Mouse (Mus musculus): ENCODE measurements around the gene Cmss1.

Cmss1 gene

GRCm38 (mm10) chr16:57378631-57379330 lies 227.9 kb downstream of the Cmss1 start:
- no peak for DNase-seq

- no peak for DNase-seq
These were observed 231.3 kb downstream of the Cmss1 start for GRCm38 (mm10) chr16:57375248-57375837.

DNA sequence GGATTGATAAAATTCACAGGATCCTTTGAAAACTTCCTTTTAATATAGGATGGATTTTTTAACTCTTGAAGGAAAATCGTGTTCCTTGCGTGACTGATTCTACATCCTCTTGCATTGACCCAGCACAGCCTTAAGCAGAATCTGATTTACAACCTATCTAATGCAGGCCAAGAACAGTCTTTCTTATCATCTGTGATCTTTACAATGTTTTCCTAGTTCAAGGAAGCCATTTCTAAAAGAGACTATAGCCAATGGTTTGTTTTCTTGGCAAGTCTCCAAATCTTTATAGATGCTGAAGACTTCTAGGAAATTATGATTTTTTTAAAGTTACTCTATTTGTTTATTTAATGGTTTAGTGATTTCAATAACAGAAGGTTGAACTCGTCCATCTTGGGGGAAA lies 234.5 kb downstream of the Cmss1 start:
- no peak for DNase-seq

- no peak for DNase-seq
These were observed 236.7 kb downstream of the Cmss1 start for GRCm38 (mm10) chr16:57369846-57370496.

- DNase-seq = no peak
These were observed 239.5 kb downstream of the Cmss1 start for GRCm38 (mm10) chr16:57366941-57367694.

- DNase-seq = no peak
These were observed 240.5 kb downstream of the Cmss1 start for GRCm38 (mm10) chr16:57366141-57366540.

DNA sequence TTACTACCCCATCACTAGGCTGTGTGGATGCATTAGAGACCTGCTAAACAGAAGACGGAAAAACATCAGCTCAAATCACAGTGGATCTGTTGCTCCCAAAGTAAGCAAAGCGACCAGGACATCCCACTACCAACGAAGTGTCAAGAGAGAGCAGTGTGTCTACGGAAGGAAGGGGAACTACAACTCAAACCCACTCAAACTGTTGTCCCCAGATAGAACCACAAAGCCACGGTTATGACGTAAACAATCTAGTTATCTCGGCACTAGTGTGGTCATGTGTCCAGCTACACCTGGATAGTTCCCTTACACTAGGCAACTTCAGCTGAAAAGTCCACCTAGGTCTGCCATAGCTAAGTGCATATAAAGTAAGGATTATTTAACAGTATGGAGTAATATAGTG lies 242.2 kb downstream of the Cmss1 start:
- no peak for DNase-seq

GRCm38 (mm10) chr16:57362679-57363401 lies 243.8 kb downstream of the Cmss1 start:
- DNase-seq = peak; percentile 55

- DNase-seq = no peak
These were observed 245.9 kb downstream of the Cmss1 start for GRCm38 (mm10) chr16:57360785-57361184.

DNA sequence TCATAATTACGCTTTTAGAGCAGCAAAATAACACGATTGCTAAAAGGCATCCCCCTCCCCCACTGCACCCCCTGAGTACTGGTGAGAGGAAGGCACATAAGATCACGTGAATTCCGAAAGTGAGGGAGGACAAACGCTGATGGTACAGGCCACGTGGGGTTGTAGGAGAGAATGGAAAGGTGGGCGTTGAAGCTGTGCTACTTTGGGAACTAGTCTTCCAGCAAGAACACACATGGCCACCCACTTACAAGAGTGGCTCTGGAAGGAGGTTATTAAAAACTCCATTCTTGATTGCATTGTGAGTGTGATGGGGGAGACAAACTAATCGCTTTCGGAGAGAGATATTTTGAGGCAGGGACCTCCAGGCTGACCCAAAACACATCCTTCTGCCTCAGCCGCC lies 247.4 kb downstream of the Cmss1 start:
- DNase-seq = no peak

DNA sequence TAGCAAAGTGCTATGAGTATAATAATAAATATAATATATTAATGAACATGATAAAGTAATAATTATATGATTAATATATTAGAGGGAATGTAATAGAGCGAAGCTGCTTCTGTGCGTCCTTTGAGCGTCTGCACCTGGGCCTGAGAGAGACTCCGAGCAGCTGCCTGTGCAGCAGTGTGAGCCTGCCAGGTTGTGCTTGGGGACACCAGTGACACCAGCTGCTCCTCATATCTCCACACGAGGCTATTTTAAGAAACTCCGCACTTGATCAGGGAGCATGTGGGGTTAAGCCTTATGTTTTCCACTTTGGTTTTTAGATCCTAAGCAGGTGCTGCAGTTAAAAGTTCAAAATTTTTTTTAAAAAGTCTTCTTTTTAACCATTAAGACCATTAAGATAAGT lies 249.7 kb downstream of the Cmss1 start:
- no peak for DNase-seq

DNA sequence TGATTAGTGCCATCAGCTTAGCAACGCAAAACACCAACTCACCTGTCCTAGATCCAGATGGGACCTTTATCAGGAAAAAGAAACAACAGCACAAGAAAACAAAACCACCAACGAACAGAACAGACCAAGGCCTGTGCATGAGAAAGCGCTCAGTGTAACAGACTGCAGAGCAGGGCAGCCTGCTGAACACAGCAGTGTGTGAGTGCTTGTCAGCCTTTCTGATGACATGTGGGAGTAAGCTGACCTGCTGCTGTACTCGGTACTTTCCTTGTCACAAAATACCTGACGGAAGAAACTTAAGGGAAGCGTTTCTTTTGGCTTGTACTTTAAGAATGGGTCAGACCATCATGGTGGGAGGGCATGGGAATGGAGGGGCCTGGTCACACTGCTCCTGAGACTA lies 250.2 kb downstream of the Cmss1 start:
- DNase-seq = no peak

GRCm38 (mm10) chr16:57353932-57354331 lies 252.7 kb downstream of the Cmss1 start:
- DNase-seq = no peak

DNA sequence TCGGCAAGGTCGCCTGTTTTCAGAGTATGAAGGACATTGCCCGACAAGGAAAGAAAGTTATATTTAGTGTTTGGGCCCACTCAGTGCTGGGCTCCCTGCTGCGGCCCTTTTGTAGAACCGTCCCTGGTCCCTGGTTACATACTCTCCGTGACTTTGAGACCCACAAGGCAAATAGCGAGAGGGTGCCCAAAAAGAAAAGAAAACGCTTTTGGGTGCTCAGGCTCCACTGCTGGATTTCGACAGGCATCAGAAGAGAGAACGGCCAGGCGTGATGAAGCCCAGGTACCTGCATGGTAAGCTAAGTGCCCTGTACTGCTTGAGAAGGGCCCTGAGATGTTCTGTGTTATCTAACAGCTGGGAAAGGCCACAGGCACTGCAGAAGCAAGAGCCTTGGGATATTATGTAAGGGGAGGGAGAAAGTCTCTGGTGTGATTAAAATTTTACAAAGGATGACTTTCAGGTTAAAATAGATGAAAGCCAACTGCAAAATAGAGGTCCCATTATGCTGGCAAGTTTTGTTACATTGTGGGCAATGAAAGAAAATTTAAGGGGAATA lies 253.4 kb downstream of the Cmss1 start:
- no peak for DNase-seq

GRCm38 (mm10) chr16:57352751-57353150 lies 253.9 kb downstream of the Cmss1 start, which contains the start of gene Filip1l:
TSS of gene Filip1l (plus strand) at chr16:57353093.
- no peak for DNase-seq

DNA sequence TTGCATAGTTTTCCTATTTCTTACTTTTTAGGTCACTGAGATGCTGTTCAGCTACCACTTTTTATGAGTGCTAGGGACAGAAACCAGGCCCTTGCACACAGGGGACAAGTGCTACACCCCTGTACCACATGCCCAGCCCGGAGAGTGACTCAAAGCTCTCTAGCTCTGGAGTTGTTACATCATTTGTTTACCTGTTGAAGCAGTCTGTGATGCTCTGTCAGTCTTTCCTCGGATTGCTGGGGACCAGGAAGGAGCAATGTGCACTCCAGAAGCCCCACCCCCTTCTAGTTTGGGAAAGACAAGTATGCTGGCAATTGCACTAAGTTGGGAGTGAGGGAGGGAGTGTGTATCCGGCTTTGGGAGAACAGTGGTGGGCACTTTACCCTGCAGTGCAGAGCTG lies 257.0 kb downstream of the Cmss1 start:
- DNase-seq = no peak

GRCm38 (mm10) chr16:57349039-57349438 lies 257.6 kb downstream of the Cmss1 start:
- peak; percentile 37 for DNase-seq

DNA sequence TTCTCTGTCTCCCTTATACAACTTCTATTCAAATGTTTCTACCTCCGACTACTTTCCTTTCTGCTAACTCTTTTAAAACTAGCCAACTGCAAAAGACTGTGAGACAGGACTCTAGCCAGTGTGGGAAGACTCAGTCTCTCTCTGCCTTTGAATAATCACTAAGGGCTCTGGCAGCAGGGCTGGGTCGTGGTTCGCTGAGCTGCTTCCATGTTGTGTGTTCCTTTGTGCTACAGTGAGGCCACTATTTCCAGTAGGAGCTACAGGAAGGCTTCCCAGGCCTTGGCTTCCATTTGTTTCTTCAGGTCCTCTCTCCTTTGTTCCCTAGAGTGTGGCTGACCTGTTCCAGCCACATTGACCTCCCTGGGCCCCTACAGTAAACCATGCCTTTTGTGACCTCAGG lies 260.4 kb downstream of the Cmss1 start:
- no peak for DNase-seq

- DNase-seq = no peak
These were observed 266.1 kb downstream of the Cmss1 start for GRCm38 (mm10) chr16:57340613-57340898.

GRCm38 (mm10) chr16:57339765-57340612 lies 266.7 kb downstream of the Cmss1 start:
- DNase-seq = no peak

DNA sequence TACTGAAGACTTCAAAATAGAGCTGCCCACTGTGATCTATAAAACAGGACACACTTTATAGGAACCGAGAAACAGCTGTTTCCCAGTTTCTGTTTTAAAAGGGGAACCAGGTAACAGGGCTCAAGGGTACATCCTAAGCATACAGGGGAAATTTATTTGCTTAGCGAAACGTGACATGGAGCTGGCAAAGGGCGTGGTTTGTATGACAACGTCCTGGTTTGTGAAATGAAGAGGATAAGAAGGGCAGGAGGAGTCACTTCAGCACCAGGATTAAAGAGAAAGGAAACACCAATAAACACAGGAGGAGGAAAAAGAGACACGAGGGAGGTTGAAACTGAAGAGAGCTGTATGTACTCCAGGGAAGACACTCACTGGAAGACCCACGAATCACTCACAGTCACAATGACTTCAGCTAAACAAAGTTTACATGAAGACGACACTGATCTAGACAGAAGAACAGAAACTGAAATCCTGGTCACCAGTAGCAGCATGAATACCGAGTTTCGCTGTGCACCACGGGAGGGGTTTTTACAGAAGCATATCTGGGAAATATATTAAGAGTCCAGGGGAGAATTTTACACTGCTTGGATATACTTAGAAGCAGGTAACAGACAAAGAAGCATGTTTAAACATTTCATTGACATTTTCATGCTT lies 269.8 kb downstream of the Cmss1 start:
- DNase-seq = no peak

Data from cerebellum, adult 9-10 months (tissue).